Mouse (Mus musculus) B cell, adult (primary cell): ENCODE measurements around the gene Gkn1. TPM values are rescaled to one million over a fixed set of nuclear protein-coding genes. Genes with fewer than 3 reads are reported as not detected.

Experiments used
- total RNA-seq: library from RNA; stranded (reverse); gene quantifications from 4 replicates; pipeline ENCODE4 v1.2.4, GENCODE M21; 2023; ENCODE audit not compliant: inconsistent age

Gkn1 gene
- not detected in 4 replicates for total RNA-seq

DNA sequence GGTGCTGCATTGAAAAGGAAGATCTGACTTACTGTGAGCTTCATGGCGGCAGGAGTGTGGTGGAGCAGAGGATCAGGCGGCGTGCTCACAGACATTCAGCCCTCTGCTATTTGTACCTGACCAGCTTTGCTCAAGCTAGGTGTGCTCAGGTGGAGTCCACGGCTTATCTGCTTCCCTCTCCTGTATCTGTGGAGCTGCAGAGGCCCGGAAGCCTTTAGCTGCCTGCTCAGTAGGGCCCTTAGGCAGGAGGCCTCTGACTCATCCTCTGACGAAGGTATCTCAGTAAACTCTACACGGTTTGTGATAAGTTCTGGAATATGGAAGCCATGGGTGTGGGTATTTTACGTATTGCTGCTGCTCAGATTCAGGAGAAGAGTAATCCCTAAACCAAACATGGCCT lies at the start of gene Gkn1:
Gkn1 (minus strand) TSS at position 114 of the 400 bp plus-strand sequence.

GRCm38 (mm10) chr6:87388877-87389276 lies 38.1 kb upstream of the Gkn1 start, which contains the start of gene Gkn3:
Gene Gkn3 (minus strand): TSS chr6:87388935.

GRCm38 (mm10) chr6:87373057-87373456 lies 22.3 kb upstream of the Gkn1 start, which contains the start of gene Gkn2:
Gene Gkn2 (plus strand): TSS chr6:87373357.

DNA sequence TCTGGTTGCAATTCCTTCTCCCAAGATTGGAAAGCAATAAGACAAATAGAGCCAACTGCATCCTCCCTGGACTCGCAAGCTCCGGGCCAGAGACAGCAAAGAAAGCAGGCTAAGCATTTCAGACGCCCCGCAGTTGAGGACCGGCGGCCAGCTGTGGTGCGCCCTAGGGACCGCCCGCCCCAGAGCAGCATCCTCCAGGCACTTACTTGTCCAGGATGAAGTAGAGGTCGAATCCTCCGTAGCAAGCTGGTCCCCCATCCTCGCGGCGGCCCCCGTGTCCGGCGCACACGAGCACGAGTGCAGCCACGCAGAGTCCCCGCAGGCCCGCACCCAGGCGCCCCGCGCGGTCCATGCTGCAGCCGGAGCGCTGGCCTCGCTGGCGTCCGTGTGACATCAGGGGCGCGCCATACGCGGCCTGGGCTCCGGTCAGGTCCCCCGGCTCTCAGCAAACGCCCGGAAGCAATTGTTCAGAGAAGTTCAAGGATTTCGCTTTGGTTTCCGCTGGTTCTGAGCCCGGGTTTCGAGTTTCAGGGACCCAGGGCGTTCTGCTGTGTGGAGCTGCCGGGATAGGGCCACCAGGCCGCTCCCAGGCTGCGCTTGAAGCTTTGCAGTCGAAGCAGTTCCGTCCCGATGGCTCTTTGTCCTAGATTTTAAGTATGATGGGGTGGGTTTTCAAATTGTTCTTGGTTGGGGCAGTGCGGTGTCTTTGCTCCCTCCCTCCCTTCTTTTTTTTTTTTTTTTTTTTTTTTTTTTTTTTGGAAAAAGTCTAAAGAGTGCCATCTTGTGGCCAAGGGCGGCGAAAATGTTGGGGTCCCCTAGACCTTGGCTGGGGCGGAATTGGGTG lies 15.4 kb downstream of the Gkn1 start, which contains the start of gene Antxr1:
Antxr1 (minus strand) TSS at position 731 of the 844 bp plus-strand sequence.

Other genes starting within 250 kb of the Gkn1 start
- gene D6Ertd527e, start 246.2 kb downstream of the Gkn1 start, total RNA-seq, result 0.39 to 0.80 TPM (median 0.39 TPM) in 3 of 4 replicates, not detected in the other
- gene Antxr1, start 15.1 kb downstream of the Gkn1 start, total RNA-seq, result 0.15 to 0.70 TPM (median 0.31 TPM) in 4 replicates
- gene Gkn2, start 22.4 kb upstream of the Gkn1 start, total RNA-seq, result not detected in 4 replicates
- not detected in 4 replicates for gene Gkn3, start 38.0 kb upstream of the Gkn1 start, total RNA-seq
- gene Bmp10, start 78.1 kb upstream of the Gkn1 start, total RNA-seq, result not detected in 4 replicates
- 148 to 165 TPM (median 155 TPM) in 4 replicates for gene Arhgap25, start 182.3 kb upstream of the Gkn1 start, total RNA-seq
- gene Prokr1, start 239.8 kb upstream of the Gkn1 start, total RNA-seq, result 0.16 to 0.69 TPM (median 0.23 TPM) in 4 replicates